Mouse (Mus musculus): Measurements from ENCODE around the gene Gm20388.

Gene Gm20388

DNA sequence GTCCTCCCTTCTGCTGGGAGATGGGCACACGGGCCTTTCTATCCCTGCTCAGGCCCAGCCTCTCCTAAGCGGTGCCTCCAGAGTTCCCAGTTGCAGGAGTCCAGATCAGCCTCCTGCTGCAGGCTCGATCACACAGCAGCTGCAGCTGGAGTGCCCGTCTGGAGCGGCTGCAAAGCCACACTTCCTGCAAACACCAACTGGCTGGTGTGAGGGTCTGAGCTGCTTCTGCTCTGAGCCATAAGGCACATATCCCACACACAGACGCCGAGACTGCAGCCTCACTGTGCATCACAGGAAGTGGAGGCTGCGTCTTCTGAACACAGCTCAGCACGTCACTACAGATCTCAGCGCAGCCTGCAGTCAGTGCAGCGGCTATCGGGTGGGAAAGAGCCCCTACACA is 2756.2 kb downstream of the Gm20388 start:
- in situ Hi-C loops (cut with MboI) = no loop called here

DNA sequence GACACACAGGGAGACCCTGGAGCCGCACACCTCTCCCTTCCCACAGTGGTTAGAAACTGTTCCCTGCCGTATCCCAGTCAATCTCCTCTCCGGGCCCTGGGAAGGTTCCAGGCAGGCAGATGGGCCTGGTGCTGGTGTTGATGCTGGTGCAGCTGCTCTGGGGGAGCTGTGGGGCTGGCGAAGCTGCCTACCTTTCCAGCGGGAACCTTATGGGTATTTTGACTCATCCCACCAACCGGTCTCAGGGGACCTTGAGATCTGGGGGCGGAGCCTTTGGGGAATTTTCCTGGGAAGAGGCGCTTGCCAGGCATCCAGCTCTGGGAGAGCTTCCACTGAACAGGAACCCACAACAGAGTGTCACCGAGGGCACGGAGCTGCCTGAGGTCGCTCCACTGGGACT is 2757.2 kb downstream of the Gm20388 start:
- in situ Hi-C loops (cut with MboI) = no loop called here

DNA sequence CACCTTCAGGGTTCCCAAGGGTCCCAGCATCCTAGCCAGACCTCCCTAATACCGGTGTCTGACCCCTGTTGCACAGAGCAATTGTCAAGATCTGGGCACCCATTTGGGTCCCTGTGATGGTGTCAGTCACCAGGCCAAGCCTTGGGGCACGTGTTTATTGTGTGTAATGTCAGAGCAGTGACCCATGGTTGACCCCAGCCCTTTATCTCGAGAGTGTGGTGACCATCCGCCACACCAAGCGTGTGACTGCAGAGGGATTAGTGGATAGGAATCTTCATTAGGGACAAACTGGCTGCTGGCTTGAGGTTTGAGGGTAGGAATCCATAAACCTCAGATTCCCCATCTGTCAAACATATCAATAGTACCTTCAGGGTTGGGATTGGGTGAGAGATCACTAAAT is 2758.7 kb downstream of the Gm20388 start:
- in situ Hi-C loops (cut with MboI) = no loop called here

DNA sequence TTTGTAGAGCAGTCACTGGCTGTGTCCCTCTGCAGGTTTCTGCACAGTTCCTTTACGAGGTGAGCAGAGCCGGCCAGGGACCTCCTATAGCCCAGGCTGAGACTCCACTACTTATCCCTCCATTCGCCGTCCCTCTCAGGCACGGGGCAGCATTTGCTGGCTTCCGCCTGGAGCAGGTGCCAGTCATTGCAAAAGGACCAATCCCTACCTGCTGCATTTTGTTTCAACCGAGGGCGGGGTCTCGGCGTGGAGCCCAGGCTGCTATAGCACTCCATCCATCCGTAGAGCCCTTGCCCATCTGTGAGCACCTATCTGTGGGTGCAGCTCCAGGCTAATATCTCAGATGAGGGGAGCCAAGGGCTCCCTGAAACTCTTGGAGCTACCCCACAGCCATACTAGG is 2759.4 kb downstream of the Gm20388 start:
- in situ Hi-C loops (cut with MboI) = loop anchor here (10.0 kb wide), 1 partner anchor 55 kb away; the partner anchor contains the start of genes Galns and Trappc2l

DNA sequence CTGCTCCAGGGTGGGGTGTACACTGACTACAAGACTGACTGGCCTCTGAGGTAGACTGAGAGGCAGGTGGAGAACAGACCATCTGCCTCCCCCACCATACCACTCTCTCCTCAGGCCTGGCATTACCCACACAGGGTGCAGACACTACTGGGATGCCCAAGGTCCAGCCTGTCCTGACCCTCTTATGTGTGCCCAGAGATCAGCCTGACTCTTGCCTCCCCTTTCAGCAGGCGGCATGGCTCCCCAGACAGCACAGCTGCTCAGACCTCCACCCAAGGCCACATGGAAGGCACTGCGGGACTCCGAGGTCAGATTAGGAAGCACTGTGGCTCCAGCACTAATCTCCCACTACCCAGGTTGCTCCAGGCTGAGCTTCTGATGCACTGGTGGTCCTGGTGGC is 2760.1 kb downstream of the Gm20388 start:
- in situ Hi-C loops (cut with MboI) = loop anchor here (10.0 kb wide), 1 partner anchor 56 kb away; the partner anchor contains the start of genes Galns and Trappc2l

DNA sequence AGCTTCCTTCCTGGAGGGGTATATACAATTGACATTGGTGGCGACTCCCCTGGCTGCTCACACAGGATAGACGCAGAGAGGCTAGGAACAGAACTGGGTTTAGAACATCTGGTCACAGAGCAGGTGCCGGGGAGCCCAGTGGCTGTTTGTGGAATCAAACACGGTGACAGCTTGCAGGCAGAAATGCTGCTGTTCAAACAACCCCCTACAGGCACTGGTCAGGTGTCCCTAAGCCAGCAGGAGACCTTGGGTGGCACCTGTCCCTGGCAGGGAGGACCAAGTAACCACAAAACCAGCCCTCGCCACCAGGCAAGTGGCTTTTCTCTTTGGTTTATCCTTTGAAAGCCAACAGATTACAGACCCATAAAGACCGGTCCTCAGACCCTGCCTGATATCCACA is 2761.3 kb downstream of the Gm20388 start:
- in situ Hi-C loops (cut with MboI) = loop anchor here (10.0 kb wide), 1 partner anchor 57 kb away; the partner anchor contains the start of genes Galns and Trappc2l

DNA sequence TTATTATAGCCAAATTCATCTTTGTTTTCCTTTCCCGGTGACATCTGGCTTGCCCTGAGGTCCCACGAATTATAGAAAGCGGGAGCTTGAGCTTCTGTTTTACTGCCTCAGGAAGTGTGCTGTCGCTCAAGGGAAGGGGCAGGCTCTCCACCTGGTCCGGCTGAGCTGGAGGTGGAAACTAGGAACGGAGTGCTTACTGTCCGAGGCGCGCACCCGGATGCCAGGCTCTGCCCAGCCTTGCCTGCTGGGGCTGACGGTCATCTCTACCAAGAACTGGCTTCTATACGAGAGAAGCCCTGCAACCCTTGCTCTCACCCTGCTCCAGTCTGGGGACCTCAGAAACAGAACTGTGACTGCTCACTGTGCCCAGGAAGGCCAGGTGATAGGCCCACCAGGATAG is 2763.3 kb downstream of the Gm20388 start:
- in situ Hi-C loops (cut with MboI) = loop anchor here (10.0 kb wide), 1 partner anchor 59 kb away; the partner anchor contains the start of genes Galns and Trappc2l

DNA sequence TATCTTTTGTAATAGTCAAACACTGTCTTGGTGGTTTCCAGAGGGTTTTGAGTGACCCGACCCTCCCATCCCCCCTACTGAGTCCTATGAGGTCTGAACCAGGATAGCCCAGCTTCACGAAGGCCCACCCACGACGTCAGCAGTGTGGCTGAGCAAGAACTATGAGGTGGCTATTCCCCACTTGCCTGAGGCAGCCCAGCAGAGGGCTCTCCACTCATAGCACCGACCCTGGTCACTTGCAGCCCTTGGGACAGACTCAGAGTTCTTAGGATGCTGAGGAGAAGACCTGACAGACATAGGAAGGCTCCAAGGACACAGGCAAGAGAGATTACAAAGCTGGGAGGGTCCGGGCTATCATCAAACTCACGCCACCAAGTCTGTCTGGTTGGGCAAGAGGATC is 2764.4 kb downstream of the Gm20388 start:
- in situ Hi-C loops (cut with MboI) = loop anchor here (5.0 to 10.0 kb wide), 2 partner anchors 60 to 152 kb away; partner anchors contain the start of genes Galns and Trappc2l

DNA sequence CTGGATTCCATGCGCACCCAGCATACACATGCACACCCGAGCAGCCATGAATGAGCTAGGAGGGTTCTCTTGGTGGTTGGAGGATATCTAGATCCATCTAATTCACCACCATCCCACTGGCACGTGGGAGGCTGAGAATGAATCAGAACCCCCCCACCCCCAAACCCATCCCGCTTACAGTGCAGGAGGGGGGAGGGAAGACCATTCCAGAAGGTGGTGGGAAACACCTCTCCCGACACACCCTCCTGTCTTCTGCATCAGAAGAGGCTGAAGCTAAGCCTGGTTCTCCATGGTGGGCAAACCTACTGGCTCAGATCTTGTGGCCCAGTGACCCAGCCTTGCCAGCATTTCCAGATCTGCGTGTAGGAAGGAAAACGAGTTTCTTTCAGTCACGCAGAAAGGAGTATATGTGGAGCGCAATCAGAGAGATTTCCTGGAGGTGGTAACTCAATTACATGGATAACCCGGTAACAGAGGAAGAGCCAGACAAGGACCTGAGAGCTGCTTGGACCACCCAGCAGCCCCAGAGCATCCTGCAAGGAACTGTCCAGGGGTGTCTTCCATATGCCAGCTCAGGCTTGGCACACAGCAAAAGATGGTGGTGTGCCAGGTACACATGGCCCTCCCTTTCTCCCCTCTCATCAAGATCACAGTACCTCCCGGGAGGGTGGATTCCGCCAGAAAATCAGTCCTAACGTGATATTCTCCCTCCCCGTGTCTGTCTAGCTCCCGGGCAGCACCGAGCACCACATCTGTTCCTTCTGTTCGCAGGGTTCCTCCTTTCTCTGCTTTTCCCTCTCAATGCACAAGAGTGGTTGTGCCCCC is 2765.2 kb downstream of the Gm20388 start:
- in situ Hi-C loops (cut with MboI) = loop anchor here (5.0 to 10.0 kb wide), 2 partner anchors 61 to 151 kb away; partner anchors contain the start of genes Galns and Trappc2l

DNA sequence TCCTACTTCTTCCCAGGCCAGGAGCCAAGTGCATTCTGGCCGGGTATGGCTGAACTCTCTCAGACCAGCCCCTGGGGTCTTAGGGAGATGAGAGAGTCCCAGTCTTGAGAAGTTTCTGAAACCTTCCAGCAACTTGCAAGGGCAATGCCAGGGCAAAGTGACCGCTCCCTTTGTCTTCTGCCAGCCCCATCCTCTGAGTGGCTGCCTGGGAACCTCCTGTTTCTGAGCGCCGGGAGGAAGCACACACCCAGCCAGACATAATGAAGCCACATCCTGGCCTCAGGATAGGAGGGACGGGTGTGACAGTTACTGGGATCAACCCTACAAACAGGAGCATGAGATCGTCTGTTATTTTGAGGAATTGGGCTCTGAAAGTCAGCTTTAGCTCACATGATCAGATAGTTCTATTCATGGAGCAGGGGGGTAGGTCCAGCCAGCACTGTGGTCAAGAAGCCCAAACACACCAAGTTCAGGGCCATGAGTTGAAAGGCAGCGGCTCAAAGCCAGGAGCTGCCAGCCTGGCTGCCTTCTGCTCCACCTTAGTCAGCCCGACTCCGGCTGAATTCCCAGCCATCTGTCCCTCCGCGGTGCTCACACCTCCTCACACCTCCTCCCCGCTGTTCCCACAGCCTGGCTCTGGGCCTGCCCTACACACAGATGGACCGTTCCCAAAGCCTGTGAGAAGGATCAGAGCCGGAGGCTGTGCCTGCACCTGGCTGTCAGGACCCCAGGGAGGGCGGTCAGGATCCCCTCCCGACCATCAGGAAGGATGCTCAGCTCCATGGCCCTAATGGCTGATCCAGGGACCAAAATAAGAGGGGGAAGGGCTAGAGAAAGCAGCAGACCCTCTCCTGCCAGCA is 2766.2 kb downstream of the Gm20388 start:
- in situ Hi-C loops (cut with MboI) = loop anchor here (5.0 to 10.0 kb wide), 2 partner anchors 62 to 150 kb away; partner anchors contain the start of genes Galns and Trappc2l

DNA sequence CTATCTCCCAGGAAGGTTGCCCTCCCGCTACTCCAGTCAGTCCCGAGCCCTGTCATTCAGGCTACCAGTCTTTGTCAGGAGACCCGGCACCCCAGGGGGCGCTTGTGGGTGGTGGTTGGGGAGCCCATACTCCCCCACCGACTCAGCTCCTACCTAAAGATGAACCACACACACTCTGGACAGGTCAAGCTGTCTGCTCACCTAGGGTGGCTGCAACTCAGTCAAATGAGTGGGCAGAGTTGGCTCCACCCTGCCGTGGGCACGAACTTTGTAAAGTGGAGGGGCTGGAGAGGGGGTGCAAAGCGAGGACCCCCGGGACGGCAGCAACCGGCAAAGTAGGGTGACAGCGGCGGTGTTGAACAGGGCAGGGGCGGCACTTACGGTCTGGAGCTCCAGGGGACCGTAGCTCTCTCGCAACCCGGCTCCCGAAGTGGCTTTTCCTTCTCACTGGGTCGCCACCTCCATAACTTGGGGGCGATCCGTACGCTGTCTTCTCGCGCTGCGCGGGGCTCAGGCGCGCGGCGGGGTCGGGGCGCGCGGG is 2766.9 kb downstream of the Gm20388 start:
- in situ Hi-C loops (cut with MboI) = loop anchor here (5.0 to 10.0 kb wide), 2 partner anchors 63 to 150 kb away; partner anchors contain the start of genes Galns and Trappc2l

DNA sequence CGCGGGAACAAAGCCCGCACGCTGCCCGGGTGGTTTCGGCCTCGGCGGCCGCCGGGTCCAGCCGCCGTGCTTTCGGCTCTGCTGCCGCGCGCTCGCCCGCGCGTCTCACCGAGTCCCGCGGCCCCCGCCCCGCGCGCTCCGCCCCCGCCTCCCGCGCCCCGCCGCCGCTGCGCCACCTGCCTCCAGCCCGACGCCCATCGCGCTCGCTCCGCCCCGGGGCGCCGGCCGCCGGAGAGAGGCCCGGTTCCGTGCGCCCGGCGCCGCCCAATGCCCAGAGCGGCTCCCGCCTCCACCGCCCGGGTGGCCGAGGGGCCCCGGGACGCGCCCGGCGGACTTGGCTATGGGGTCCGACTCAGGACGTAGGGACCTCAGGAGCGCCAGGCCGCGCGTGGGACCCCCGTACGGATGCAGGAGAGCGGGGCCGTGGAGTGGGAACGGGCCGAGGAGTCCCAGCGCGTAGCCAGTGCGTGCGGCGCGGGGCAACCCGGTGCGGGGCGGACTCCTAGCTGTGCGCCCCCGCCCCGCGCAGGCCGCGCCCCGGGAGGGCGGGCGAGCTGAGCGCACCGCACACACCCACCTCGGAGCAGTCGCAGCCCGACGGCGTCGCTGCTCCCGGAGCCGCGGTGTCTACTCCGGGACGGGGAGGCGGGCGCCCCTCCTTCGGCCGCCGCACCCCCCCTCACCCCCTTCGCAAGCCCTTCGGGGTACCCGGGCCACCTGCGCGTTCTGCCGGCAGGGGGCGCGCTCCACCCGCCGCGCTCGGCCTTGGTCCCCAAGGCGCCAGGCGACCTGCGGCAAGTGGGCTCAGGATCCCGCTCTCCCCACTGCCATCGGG is 2767.6 kb downstream of the Gm20388 start:
- in situ Hi-C loops (cut with MboI) = loop anchor here (5.0 to 10.0 kb wide), 2 partner anchors 63 to 149 kb away; partner anchors contain the start of genes Galns and Trappc2l

DNA sequence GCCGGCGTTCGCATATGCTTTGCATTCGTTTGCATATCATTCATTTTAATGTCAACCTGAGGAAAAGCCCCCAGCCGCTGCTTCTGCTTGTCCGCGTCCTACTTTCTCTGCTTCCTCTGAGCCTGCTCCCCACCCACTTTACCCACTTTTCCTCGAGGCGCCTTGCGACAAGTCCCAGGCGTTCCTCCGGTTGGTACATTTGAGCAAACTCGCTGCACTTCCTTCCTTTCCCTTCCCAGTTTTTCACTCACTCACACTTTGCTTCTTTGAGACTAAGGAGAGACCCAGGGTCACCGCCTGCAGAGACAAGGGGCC is 2768.2 kb downstream of the Gm20388 start:
- in situ Hi-C loops (cut with MboI) = loop anchor here (5.0 to 10.0 kb wide), 2 partner anchors 64 to 148 kb away; partner anchors contain the start of genes Galns and Trappc2l

DNA sequence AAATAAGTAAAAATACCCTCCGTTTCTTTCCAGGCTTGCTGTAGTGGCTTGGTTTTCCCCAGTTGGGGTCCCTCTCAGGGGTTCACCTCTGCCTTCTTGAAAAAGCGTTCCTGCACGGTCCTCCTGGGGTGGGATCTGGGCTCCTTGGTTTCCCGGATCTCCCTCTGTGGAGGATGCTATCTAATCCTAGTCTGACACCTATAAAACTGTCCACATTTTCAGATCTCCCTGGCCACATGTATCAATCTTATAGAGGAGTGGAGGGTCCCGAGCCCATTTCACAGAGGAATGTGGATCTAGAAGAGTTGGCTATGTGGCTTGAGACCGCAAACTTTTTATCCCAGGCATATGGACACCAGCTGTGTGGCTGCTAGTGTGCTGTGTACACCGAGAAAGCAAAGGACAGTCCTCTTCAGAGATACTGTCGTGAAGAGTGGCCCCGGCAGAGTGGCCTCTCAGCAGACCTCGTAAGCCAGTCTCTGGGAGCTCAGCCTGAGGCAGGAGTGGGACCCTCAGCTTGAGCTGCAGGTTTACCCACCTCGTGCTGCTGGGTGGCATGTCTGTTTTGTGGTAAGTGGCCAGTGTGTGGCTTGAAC is 2768.8 kb downstream of the Gm20388 start:
- in situ Hi-C loops (cut with MboI) = loop anchor here (5.0 to 10.0 kb wide), 2 partner anchors 65 to 148 kb away; partner anchors contain the start of genes Galns and Trappc2l

DNA sequence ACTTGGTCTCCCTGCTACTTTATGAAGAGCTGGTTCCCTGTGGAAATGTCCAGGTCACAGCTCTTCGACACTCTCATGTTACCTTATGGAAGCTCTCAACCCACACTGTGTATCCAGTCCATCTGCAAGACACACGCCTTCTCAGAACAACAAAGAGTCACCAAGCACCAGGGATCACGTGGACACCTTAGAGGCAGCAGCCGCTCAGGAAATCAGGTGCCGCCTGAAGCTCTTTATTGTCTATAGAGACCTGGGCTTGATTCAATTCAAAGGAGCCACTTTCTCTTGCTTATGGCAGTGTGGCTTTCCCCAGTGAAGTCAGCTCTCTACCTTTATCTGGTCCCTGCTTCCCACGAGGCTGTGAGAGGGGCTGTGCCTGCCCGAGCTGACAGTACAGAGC is 2769.5 kb downstream of the Gm20388 start:
- in situ Hi-C loops (cut with MboI) = no loop called here

DNA sequence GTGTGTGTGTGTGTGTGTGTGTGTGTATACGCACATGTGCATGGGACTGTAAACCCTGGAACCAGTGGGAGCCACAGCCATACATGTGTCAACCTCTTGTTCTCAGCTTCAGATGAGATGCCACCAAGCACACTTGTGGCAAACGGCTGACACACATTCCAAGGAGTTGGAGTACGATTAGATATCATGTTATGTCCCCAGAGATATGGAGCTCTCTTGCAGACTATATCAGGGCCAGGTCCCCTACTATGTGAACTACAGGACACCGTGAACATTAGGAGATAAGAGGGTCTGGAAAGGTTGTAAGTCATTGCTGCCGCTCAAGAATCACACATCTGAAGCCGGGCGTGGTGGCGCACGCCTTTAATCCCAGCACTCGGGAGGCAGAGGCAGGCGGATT is 2772.2 kb downstream of the Gm20388 start:
- in situ Hi-C loops (cut with MboI) = no loop called here

DNA sequence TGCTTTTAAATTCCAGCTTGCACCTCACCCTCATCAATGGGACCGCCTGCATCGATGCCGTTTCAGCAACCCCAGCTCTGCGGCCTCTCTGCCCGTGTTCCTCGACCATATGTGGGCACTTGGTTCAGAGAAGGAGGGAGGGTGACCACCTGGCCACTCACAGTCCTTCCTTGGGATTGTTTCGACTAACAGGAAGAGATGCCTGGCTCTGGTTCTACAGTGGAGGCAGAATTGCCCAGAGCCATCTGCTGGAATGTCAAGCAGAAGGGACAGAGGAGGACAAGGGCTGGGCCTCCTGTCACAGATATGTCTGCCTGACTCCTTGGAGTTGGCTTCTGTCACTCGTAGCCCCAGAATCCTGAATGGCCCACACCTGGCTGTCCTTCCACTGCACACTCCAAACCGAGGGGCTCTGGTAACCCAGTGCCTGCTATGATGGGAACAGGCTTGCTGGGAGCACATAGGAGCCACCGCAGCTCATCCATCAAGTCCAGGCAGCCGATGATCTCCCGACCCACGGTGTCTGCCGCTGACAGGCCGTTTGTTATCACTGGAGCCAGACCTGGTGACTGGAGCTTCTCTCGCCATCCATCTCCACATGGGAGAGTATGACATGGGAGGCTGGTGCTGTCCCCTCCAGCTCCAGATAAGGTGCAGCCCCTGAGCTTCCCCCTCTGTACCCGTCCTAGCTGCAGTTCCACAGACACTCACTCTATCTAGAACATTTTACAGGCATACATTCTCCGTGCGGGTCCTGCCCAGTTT is 2774.6 kb downstream of the Gm20388 start:
- in situ Hi-C loops (cut with MboI) = no loop called here

DNA sequence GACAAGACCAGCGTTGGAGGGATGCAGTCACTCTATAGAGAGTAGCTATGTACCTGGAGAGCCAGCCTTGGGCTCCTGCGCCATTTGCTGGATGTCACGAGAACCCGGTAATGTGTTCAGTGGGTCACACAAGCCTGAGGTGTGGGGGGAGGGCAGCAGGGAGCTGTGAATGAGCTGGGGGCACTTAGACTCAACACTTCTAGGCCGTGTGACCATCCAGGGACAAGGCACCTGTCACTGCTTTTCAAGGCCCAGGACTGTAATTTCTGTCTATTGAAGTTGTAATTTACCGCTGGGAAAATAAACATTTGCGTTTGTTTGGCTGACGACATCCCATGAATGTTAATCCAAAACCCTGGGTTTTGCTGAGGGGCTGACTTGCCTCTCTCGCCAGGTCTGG is 2776.2 kb downstream of the Gm20388 start:
- in situ Hi-C loops (cut with MboI) = no loop called here

DNA sequence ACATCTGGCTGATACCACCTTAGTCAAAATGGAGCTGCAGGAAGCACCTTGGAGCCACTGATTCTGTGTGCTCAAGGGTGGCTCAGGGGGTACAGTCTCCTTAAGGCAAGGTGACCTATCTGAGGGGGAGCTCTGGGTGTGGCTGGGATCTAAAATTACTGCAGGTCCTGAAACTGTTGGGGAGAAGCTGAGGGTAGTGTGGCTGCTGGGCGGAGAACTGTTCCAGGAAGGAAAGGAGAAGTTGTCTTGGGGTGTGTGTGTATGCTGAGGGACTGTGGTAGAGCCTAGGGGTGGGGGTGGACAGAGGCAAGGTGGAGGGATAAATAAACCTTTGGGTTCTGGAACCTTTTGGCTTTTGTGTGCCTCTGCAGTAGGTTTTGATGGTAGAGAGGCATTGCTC is 2778.7 kb downstream of the Gm20388 start:
- in situ Hi-C loops (cut with MboI) = no loop called here

DNA sequence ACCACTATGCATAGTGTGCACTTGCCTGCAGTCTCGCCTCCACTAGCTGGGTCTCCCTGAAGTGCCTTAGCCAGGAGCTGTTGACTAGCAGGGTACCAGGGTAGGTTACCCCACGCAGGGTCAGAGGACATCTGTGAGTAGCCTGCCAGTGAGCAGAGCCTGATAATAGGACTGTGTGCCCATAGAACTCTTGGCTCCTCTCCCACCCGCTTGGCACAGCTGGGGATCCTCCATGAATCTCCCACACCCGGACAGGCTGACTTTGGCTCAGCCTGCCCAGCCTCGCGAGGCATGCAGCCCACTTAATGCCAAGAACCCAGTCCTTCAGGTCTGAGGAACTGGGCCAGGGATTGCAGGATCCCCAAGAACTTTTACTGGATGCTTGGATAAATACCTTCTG is 2780.4 kb downstream of the Gm20388 start:
- in situ Hi-C loops (cut with MboI) = no loop called here
